Mouse (Mus musculus) spleen, adult 2 months (tissue): ENCODE measurements around the gene Ppp2r3c. TPM values are rescaled to one million over a fixed set of nuclear protein-coding genes. Genes with fewer than 3 reads are reported as not detected.
"Not testable (repeated sequence)": the region's sequence is repeated elsewhere in the genome, so short reads cannot be mapped to it uniquely, and the experiment has no call there.

Source experiments
- DNase-seq, 2 experiments: peaks; one replicate each; pipeline versions ENCODE4 v3.0.0 to v3.0.0-alpha.2; 2012 to 2021; ENCODE audit warnings: low spot score in 2 of 2, low read depth in 1 of 2
- H3K27ac ChIP-seq: fragments of 200-500 bp; 2 replicates; pipeline ENCODE4 v1.5.1; 2012; ENCODE audit warnings: low read length, inconsistent platforms; ENCODE audit not compliant: insufficient read depth
- H3K27me3 ChIP-seq: fragments of 200-500 bp; 2 replicates; pipeline ENCODE4 v1.6.1; 2012; ENCODE audit warnings: mild to moderate bottlenecking, moderate library complexity, low read length, inconsistent platforms; ENCODE audit not compliant: control insufficient read depth, insufficient read depth
- H3K36me3 ChIP-seq: fragments of 200-500 bp; 2 replicates; pipeline ENCODE4 v1.6.1; 2012; ENCODE audit warnings: mild to moderate bottlenecking, low read length, inconsistent platforms; ENCODE audit not compliant: control insufficient read depth, insufficient read depth
- H3K4me1 ChIP-seq: fragments of 200-500 bp; 2 replicates; pipeline ENCODE4 v1.6.1; 2011; ENCODE audit warnings: inconsistent platforms; ENCODE audit not compliant: control insufficient read depth, insufficient read depth, insufficient read length
- H3K4me3 ChIP-seq: fragments of 200-500 bp; 2 replicates; pipeline ENCODE4 v1.5.1; 2011; ENCODE audit warnings: mild to moderate bottlenecking, inconsistent platforms; ENCODE audit not compliant: insufficient read depth, insufficient read length; ENCODE audit errors: extremely low read depth
- CTCF ChIP-seq: fragments of 200-500 bp; IDR thresholded peaks from 2 replicates; pipeline ENCODE4 v1.5.1; 2011; ENCODE audit warnings: mild to moderate bottlenecking, inconsistent platforms; ENCODE audit not compliant: insufficient read depth, insufficient read length, insufficient replicate concordance; ENCODE audit errors: extremely low read depth
- POLR2A ChIP-seq: fragments of 200-500 bp; IDR thresholded peaks from 2 replicates; pipeline ENCODE4 v1.6.1; 2011; ENCODE audit warnings: low read depth, low read length, inconsistent platforms
- WGBS: fragments of 180-500 bp; shearing (Covaris S2); methylation state at CpG from one replicate; pipeline ENCODE4 v1.1.7; 2018; 5-methylcytosine and 5-hydroxymethylcytosine counted together
- polyA plus RNA-seq: library from polyadenylated mRNA; depleted of rRNA; stranded (reverse); fragments of >200 nt; gene quantifications from 2 replicates; pipeline ENCODE4 v1.2.3, GENCODE M21; 2012; rRNA removed

Gene Ppp2r3c
- polyA plus RNA-seq, 1 experiment: 1.2 TPM

DNA sequence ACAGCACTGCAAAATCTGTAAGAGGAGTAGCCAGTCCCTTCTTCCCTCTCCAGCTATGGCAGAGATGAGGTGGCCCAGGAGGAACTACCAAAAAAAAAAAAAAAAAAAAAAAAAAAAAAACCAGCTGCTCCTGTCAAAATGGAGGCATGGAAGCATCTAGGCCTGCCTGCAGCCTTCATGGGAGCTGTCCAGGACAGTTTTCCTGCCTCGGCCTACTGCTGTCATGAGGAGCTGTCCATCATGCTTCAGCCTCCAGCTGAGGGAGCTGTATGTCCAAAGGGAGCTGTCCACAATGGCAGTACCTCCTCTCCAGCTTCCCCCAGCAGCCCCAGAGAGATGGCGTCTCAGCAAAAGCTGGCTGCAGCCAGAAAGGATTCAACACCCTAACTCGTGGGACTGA lies 30.6 kb downstream of the Ppp2r3c start:
- Histone ChIP-seq H3K27ac (no peak overlapping the region), H3K4me3 (no peak overlapping the region), H3K36me3 (no peaks in the 10 kb centered on the region), H3K27me3 (no peaks in the 10 kb centered on the region), H3K4me1 (no peaks in the 10 kb centered on the region)
- WGBS: 82% methylated on average over 3 of the region's 3 CpGs
- no peak for DNase-seq
- TF ChIP-seq POLR2A (no peak), CTCF (no peak)

DNA sequence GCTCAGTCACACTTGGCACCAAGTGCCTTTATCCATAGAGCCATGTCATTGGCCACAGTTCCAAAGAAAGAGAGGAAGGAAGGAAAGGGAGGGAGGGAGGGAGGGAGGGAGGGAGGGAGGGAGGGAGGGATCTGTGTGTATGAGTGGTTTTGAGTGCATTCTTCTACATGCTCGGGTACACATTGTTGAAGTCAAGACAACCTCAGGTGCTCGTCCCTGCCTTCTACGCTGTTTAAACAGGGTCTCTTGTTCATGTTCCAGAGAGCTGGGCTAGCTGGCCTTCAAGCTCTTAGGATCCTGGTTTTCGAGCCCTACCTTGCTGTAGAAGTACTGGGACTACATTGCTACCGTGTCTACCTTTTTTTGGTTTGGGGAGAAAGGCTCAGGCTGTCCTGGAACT lies 39.4 kb downstream of the Ppp2r3c start:
- DNase-seq, H3K4me1 ChIP-seq, H3K27ac ChIP-seq, H3K4me3 ChIP-seq, H3K36me3 ChIP-seq, H3K27me3 ChIP-seq: not testable (repeated sequence)
- no CpG with 5 or more reads among the region's 5 CpGs for WGBS

DNA sequence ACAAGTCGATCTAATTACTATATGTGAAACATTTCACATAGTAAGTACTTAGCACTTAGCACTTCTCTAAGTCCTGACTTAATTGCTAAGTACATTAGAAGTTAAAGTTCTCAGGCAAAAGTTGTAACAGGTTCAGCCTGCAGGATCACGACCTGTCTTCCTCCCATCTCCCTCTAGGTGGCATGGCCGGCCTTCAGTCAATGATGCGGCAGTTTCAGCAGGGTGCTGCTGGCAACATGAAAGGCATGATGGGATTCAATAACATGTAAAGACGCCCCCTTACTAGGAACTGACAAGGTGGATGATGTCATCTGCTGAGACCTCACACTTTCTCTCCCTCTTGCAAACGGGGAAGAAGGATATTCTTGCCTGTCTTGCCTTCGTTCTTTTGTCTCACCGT lies 40.8 kb downstream of the Ppp2r3c start:
- H3K4me1 ChIP-seq, H3K36me3 ChIP-seq, DNase-seq, H3K27me3 ChIP-seq, H3K27ac ChIP-seq, H3K4me3 ChIP-seq: not testable (repeated sequence)
- no CpG with 5 or more reads among the region's 8 CpGs for WGBS

GRCm38 (mm10) chr12:55242243-55242642 lies 60.6 kb downstream of the Ppp2r3c start:
- H3K27me3 ChIP-seq, DNase-seq, H3K4me3 ChIP-seq, H3K36me3 ChIP-seq, H3K4me1 ChIP-seq, H3K27ac ChIP-seq: not testable (repeated sequence)
- WGBS: no CpG with 5 or more reads among the region's 8 CpGs

DNA sequence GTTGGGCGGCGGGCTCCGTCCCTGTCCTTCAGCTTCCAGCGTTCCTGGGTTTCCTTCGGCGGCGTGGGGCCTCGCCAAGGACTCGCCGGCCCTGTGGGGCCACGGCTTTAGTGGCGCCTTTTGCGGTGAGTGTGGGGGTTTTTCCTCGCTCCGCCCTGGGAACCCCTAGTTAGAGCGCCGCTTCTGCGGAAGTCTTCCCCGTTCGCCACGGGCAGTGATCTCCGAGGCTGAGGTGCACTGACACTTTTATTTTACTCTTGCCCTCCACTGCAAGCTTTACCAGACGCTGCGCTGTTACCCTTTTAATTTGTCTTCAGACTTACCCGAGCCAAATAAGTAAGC lies 72.3 kb downstream of the Ppp2r3c start:
- peak overlapping the region; percentile 39; the same call in 1 of the 2 replicates for H3K4me3 ChIP-seq
- H3K36me3 ChIP-seq, H3K4me1 ChIP-seq, H3K27me3 ChIP-seq, H3K27ac ChIP-seq: not testable (repeated sequence)
- 0% methylated on average over 11 of the region's 25 CpGs for WGBS
- peak in 1 of 2 experiments; percentile 7 for DNase-seq

DNA sequence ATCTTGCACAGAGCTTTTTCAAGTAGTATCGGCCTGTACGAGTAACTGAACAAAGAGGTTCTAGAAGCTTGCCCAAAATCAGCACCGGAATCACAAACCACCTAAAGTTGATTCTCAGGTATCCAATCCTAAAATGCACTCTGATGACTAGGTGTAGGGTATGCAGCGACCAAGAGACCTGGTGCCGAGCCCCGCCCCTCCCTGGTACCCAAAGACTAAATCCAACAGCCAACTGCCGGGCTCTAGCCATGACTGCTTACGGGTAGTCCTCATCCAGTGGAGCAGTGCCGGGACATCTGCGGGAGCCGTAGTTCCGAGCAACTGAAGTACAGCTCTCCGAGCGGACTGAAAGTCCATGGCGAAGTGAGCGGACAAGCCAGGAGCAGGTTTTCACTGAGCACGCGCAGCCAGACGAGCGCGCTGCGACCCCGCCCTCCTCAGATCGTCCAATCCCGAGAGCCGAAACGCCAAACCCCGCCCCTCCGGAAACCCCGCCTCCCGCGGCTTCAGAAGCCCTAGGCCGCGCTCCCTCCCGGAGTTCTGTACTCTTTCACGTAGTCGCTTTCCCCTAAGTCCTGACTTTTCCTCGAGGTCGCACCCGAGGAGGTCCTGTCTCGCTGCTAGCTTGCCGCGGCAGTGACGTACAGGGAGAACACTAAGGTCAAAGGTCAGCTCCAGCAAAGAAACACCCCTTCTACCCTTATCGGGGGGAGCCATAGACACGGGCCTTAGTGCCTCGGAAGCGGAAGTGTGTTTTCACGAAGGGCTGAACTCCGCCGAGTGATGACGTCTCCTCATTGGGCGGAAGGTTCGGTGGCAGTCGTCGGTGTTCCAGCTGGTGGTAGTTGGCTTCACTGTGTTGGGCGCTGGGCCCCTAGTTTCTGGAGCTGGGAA lies 72.9 kb downstream of the Ppp2r3c start, which contains the start of gene Srp54c:
Srp54c (plus strand) TSS at position 543 of the 894 bp plus-strand sequence.
- not testable (repeated sequence) for H3K27me3 ChIP-seq, H3K27ac ChIP-seq, DNase-seq, H3K4me1 ChIP-seq, H3K36me3 ChIP-seq
- no CpG with 5 or more reads among the region's 57 CpGs for WGBS
- H3K4me3 ChIP-seq: peak within 1 kb of the TSS; percentile 39; the same call in 1 of the 2 replicates

Other genes starting within 250 kb of the Ppp2r3c start
- 2.2 and 3.1 TPM in 2 replicates for gene 2700097O09Rik, start 222.9 kb downstream of the Ppp2r3c start, polyA plus RNA-seq
- gene Srp54a, start 222.7 kb downstream of the Ppp2r3c start, polyA plus RNA-seq: 10.5 and 10.6 TPM in 2 replicates
- gene Fam177a, start 178.5 kb downstream of the Ppp2r3c start, polyA plus RNA-seq: 3.4 and 4.9 TPM in 2 replicates
- gene Srp54b, start 147.9 kb downstream of the Ppp2r3c start, polyA plus RNA-seq: 15.2 and 16.2 TPM in 2 replicates
- not detected in 2 replicates for gene 1700047I17Rik2, start 103.4 kb downstream of the Ppp2r3c start, polyA plus RNA-seq
- 2.6 and 3.8 TPM in 2 replicates for gene Srp54c, start 72.8 kb downstream of the Ppp2r3c start, polyA plus RNA-seq
- 1.4 and 1.7 TPM in 2 replicates for gene 1110008L16Rik, start 3.4 kb downstream of the Ppp2r3c start, polyA plus RNA-seq
- gene Psma6, start 81.2 kb upstream of the Ppp2r3c start, polyA plus RNA-seq: 16.5 and 20.1 TPM in 2 replicates
- gene Nfkbia, start 189.6 kb upstream of the Ppp2r3c start, polyA plus RNA-seq: 287 and 388 TPM in 2 replicates